Mouse (Mus musculus) bone marrow, adult 2 months (tissue): Measurements from ENCODE around the gene Tubb2b. TPM values are rescaled to one million over a fixed set of nuclear protein-coding genes. Genes with fewer than 3 reads are reported as not detected.
A peak's percentile ranks its signal among the peaks of the same experiment; 100 is the strongest.

Source experiments
- H3K27ac ChIP-seq: fragments of 200-500 bp; 2 replicates; pipeline ENCODE4 v1.5.1; 2012; ENCODE audit warnings: low read depth, mild to moderate bottlenecking, control low read depth, inconsistent platforms, low read length; ENCODE audit not compliant: control insufficient read depth, poor library complexity, insufficient read depth
- H3K4me1 ChIP-seq: fragments of 200-500 bp; 2 replicates; pipeline ENCODE4 v1.6.1; 2011; ENCODE audit warnings: low read length; ENCODE audit not compliant: control insufficient read depth, insufficient read depth
- H3K4me3 ChIP-seq: fragments of 200-500 bp; replicated peaks from 2 replicates; pipeline ENCODE3; 2011; ENCODE audit warnings: mild to moderate bottlenecking, low read depth, low read length, control low read depth; ENCODE audit not compliant: control insufficient read depth
- CTCF ChIP-seq: fragments of 200-500 bp; IDR thresholded peaks from 2 replicates; pipeline ENCODE4 v1.5.1; 2011; ENCODE audit warnings: low read length, control low read depth; ENCODE audit not compliant: control insufficient read depth, insufficient read depth
- POLR2A ChIP-seq: fragments of 200-500 bp; IDR thresholded peaks from 2 replicates; pipeline ENCODE4 v1.6.1; 2011; ENCODE audit warnings: low read depth, mild to moderate bottlenecking, control low read depth, low read length, borderline replicate concordance; ENCODE audit not compliant: control insufficient read depth
- WGBS: fragments of 180-500 bp; shearing (Covaris S2); methylation state at CpG from one replicate; pipeline ENCODE4 v1.1.7; 2018; 5-methylcytosine and 5-hydroxymethylcytosine counted together
- polyA plus RNA-seq: library from polyadenylated mRNA; stranded (reverse); fragments of >200 nt; gene quantifications from 2 replicates; pipeline ENCODE4 v1.2.4, GENCODE M21; 2011; ENCODE audit warnings: low replicate concordance; ENCODE audit not compliant: missing spikeins, insufficient read depth, insufficient read length

Tubb2b gene
- polyA plus RNA-seq: 4.1 and 37.3 TPM in 2 replicates

GRCm38 (mm10) chr13:34130226-34130731, at the start of gene Tubb2b:
TSS of gene Tubb2b (minus strand) at chr13:34130466.
- H3K27ac ChIP-seq: peak within 1 kb of the TSS; percentile 2; the same call in 1 of the 2 replicates
- H3K4me1 ChIP-seq: no peaks in the 10 kb centered on the region; the same call in 1 of the 2 replicates
- no peak; the same call in 1 of the 2 replicates for TF ChIP-seq POLR2A
- TF ChIP-seq CTCF: no peak
- under 1% methylated on average over 26 of the region's 26 CpGs for WGBS
- H3K4me3 ChIP-seq: peak within 1 kb of the TSS; percentile 71

- TF ChIP-seq CTCF (no peak), POLR2A (no peak)
- Histone ChIP-seq H3K4me1 (no peaks in the 10 kb centered on the region), H3K27ac (no peak overlapping the region), H3K4me3 (no peak overlapping the region)
- 85% methylated on average over 6 of the region's 6 CpGs for WGBS
Observed at GRCm38 (mm10) chr13:34174025-34174424, 43.8 kb upstream of the Tubb2b start.

GRCm38 (mm10) chr13:34163304-34163975, 33.2 kb upstream of the Tubb2b start:
- TF ChIP-seq POLR2A (no peak), CTCF (no peak)
- Histone ChIP-seq H3K4me1 (no peaks in the 10 kb centered on the region; the same call in 1 of the 2 replicates), H3K4me3 (peak overlapping the region; percentile 100), H3K27ac (no peak overlapping the region)
- 13% methylated on average over 12 of the region's 12 CpGs for WGBS

GRCm38 (mm10) chr13:34162491-34163303, 32.4 kb upstream of the Tubb2b start, which contains the start of gene Psmg4:
TSS of gene Psmg4 (plus strand) at chr13:34162964.
- H3K4me3 ChIP-seq: peak within 1 kb of the TSS; percentile 100
- WGBS: 4% methylated on average over 44 of the region's 44 CpGs
- H3K27ac ChIP-seq: peak within 1 kb of the TSS; percentile 97
- no peaks in the 10 kb centered on the region; the same call in 1 of the 2 replicates for H3K4me1 ChIP-seq
- TF ChIP-seq CTCF (no peak), POLR2A (peak; percentile 70; the same call in 1 of the 2 replicates)

GRCm38 (mm10) chr13:34159926-34160325, 29.7 kb upstream of the Tubb2b start:
- TF ChIP-seq POLR2A: no peak
- TF ChIP-seq CTCF: no peak
- Histone ChIP-seq H3K4me1 (no peaks in the 10 kb centered on the region; the same call in 1 of the 2 replicates), H3K4me3 (no peak overlapping the region), H3K27ac (no peak overlapping the region)
- 91% methylated on average over 1 of the region's 1 CpGs for WGBS

- Histone ChIP-seq H3K4me1 (no peaks in the 10 kb centered on the region; the same call in 1 of the 2 replicates), H3K4me3 (no peak overlapping the region), H3K27ac (no peak overlapping the region)
- no peak for TF ChIP-seq CTCF
- TF ChIP-seq POLR2A: no peak
- WGBS: 91% methylated on average over 3 of the region's 3 CpGs
Observed at GRCm38 (mm10) chr13:34157596-34158157, 27.4 kb upstream of the Tubb2b start.

- TF ChIP-seq POLR2A: no peak
- no peak for TF ChIP-seq CTCF
- H3K27ac ChIP-seq: no peak overlapping the region
- no peak overlapping the region for H3K4me3 ChIP-seq
- no peaks in the 10 kb centered on the region for H3K4me1 ChIP-seq
- 85% methylated on average over 2 of the region's 2 CpGs for WGBS
Observed at GRCm38 (mm10) chr13:34156840-34157185, 26.5 kb upstream of the Tubb2b start.

- no peak overlapping the region for H3K27ac ChIP-seq
- H3K4me1 ChIP-seq: no peaks in the 10 kb centered on the region
- TF ChIP-seq POLR2A (no peak), CTCF (no peak)
- 74% methylated on average over 8 of the region's 8 CpGs for WGBS
- no peak overlapping the region for H3K4me3 ChIP-seq
Observed at GRCm38 (mm10) chr13:34156133-34156839, 26.0 kb upstream of the Tubb2b start.
